Mouse (Mus musculus) heart, postnatal 4 days (tissue): ENCODE results near the gene Ifitm2. TPM values are rescaled to one million over a fixed set of nuclear protein-coding genes. Genes with fewer than 3 reads are reported as not detected.

Source experiments
- total RNA-seq, 2 experiments: library from RNA; stranded (reverse); gene quantifications; 2 replicates each; pipeline ENCODE4 v1.2.3; 2021

Ifitm2 gene
- total RNA-seq, 2 experiments from 2014 or later = 178 to 182 TPM

Other genes with a start within 250 kb of the Ifitm2 start
- under 1 TPM in 1 of 2 experiments, not detected in 1; 0.24 TPM for gene Cyp2e1, start 192.2 kb downstream of the Ifitm2 start, total RNA-seq
- under 1 TPM; 0.18 to 0.24 TPM for gene Syce1, start 168.1 kb downstream of the Ifitm2 start, total RNA-seq
- gene Zfp941, start 133.8 kb downstream of the Ifitm2 start, total RNA-seq = under 1 TPM; 0.76 to 0.97 TPM
- not detected for gene Urah, start 121.0 kb downstream of the Ifitm2 start, total RNA-seq
- gene Scgb1c1, start 110.4 kb downstream of the Ifitm2 start, total RNA-seq = 10 to 100 TPM in 1 of 2 experiments, 1 to 10 TPM in 1; 9.7 to 10.6 TPM
- not detected for gene Odf3, start 108.2 kb downstream of the Ifitm2 start, total RNA-seq
- gene Gm45785, start 99.7 kb downstream of the Ifitm2 start, total RNA-seq = under 1 TPM in 1 of 2 experiments, not detected in 1; 0.29 TPM
- 10 to 100 TPM; 25.2 to 32.3 TPM for gene Ric8a, start 99.0 kb downstream of the Ifitm2 start, total RNA-seq
- gene Bet1l, start 98.4 kb downstream of the Ifitm2 start, total RNA-seq = 10 to 100 TPM; 13.5 to 15.9 TPM
- 100 to 1,000 TPM; 119 to 120 TPM for gene Psmd13, start 74.0 kb downstream of the Ifitm2 start, total RNA-seq
- 10 to 100 TPM; 45.1 to 49.1 TPM for gene Sirt3, start 73.7 kb downstream of the Ifitm2 start, total RNA-seq
- gene Cox8b, start 55.5 kb downstream of the Ifitm2 start, total RNA-seq = 1,000 to 10,000 TPM; 1,034 to 1,156 TPM
- gene Nlrp6, start 35.1 kb downstream of the Ifitm2 start, total RNA-seq = not detected
- gene Pgghg, start 14.6 kb downstream of the Ifitm2 start, total RNA-seq = 1 to 10 TPM; 8.4 to 8.7 TPM
- 1 to 10 TPM in 1 of 2 experiments, under 1 TPM in 1; 0.72 to 1.4 TPM for gene Ifitm5, start 5.7 kb downstream of the Ifitm2 start, total RNA-seq
- gene Gm45717, start 50 bp downstream of the Ifitm2 start, total RNA-seq = not detected
- gene Ifitm1, start 11.2 kb upstream of the Ifitm2 start, total RNA-seq = 1 to 10 TPM; 2.6 to 3.0 TPM
- 10 to 100 TPM; 79.3 to 83.8 TPM for gene Ifitm3, start 54.8 kb upstream of the Ifitm2 start, total RNA-seq
- under 1 TPM in 1 of 2 experiments, not detected in 1; 0.56 TPM for gene Ifitm6, start 61.9 kb upstream of the Ifitm2 start, total RNA-seq
- not detected for gene Gm17387, start 73.1 kb upstream of the Ifitm2 start, total RNA-seq
- gene B4galnt4, start 105.1 kb upstream of the Ifitm2 start, total RNA-seq = under 1 TPM; 0.26 to 0.54 TPM
- under 1 TPM in 1 of 2 experiments, not detected in 1; 0.23 TPM for gene Pkp3, start 122.2 kb upstream of the Ifitm2 start, total RNA-seq
- gene Sigirr, start 144.6 kb upstream of the Ifitm2 start, total RNA-seq = 1 to 10 TPM; 3.3 to 4.3 TPM
- gene Ano9, start 161.8 kb upstream of the Ifitm2 start, total RNA-seq = under 1 TPM in 1 of 2 experiments, not detected in 1; 0.20 TPM
- 10 to 100 TPM; 40.2 to 42.5 TPM for gene Ptdss2, start 166.4 kb upstream of the Ifitm2 start, total RNA-seq
- 10 to 100 TPM; 73.9 to 84.0 TPM for gene Rnh1, start 216.9 kb upstream of the Ifitm2 start, total RNA-seq
- gene Hras, start 238.0 kb upstream of the Ifitm2 start, total RNA-seq = 100 to 1,000 TPM; 105 to 119 TPM
- gene Lrrc56, start 238.2 kb upstream of the Ifitm2 start, total RNA-seq = 1 to 10 TPM; 4.3 to 4.5 TPM